Mouse (Mus musculus): ENCODE measurements around the gene Slc10a3.
"Not testable (repeated sequence)": the region's sequence is repeated elsewhere in the genome, so short reads cannot be mapped to it uniquely, and the experiment has no call there.

Slc10a3 gene

DNA sequence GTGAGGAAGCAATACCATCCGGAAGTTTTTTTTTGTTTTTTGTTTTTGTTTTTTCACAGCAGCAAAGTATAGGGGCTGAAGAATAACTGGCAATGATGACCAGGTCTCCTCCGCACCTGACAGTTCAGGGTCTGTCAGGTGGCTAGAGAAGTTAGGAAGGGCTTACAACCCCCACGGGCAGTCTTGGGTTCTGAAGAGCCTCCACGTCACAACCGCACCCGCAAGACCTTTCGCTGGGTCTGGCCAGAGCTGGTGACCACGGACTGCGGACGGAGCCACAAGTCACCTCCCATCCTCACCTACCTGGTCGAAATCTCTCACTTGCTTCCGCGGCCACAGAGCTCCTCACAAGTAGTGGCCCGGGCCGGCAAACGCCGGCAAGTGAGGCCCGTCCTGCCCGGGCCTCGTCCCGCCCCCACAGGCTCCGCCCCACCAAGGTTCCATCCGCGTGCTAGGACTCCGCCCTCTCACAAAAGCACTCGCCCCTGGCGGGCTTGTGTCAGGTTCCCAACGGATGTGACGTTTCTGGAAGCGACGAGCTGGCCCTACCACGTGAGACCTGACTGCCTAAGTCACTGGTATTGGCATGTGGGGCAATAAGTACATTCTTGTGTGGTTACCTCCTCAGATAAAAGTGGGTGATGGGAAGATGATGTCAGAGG is at the start of gene Slc10a3, which contains the start of gene Ubl4a:
Gene Slc10a3, minus strand, starts transcription at position 462 of the 662 bp plus-strand sequence.
Gene Ubl4a, minus strand, starts transcription at position 331 of the 662 bp plus-strand sequence.
- in situ Hi-C loops (cut with MboI): no loop called here

- in situ Hi-C loops (cut with MboI): loop anchor here (5.0 to 25.0 kb wide), 2 partner anchors 291 to 626 kb away; partner anchors contain the start of genes Idh3g and Ssr4
These were observed 40.2 kb upstream of the Slc10a3 start for GRCm38 (mm10) chrX:74413377-74413776.

GRCm38 (mm10) chrX:74408340-74408739 is 35.2 kb upstream of the Slc10a3 start:
- in situ Hi-C loops (cut with MboI): loop anchor here (25.0 kb wide), 1 partner anchor 621 kb away; the partner anchor contains the start of genes Idh3g and Ssr4

- in situ Hi-C loops (cut with MboI): loop anchor here (25.0 kb wide), 1 partner anchor 613 kb away; the partner anchor contains the start of genes Idh3g and Ssr4
These were observed 27.0 kb upstream of the Slc10a3 start for GRCm38 (mm10) chrX:74400136-74400535.

- in situ Hi-C loops (cut with MboI): loop anchor here (10.0 kb wide), 1 partner anchor 148 kb away; the partner anchor contains the start of gene Flna
These were observed 19.6 kb upstream of the Slc10a3 start, which contains the start of the genes Fam3a and Ikbkg for GRCm38 (mm10) chrX:74392535-74393443. Gene Fam3a, minus strand, starts transcription at chrX:74393272. Gene Ikbkg, plus strand, starts transcription at chrX:74393290.

- in situ Hi-C loops (cut with MboI): no loop called here
These were observed 15.0 kb upstream of the Slc10a3 start for GRCm38 (mm10) chrX:74388153-74388552.

- in situ Hi-C loops (cut with MboI): no loop called here
These were observed 11.3 kb upstream of the Slc10a3 start for GRCm38 (mm10) chrX:74384451-74384850.

- in situ Hi-C loops (cut with MboI): no loop called here
These were observed 4.8 kb downstream of the Slc10a3 start for GRCm38 (mm10) chrX:74368209-74368909.

DNA sequence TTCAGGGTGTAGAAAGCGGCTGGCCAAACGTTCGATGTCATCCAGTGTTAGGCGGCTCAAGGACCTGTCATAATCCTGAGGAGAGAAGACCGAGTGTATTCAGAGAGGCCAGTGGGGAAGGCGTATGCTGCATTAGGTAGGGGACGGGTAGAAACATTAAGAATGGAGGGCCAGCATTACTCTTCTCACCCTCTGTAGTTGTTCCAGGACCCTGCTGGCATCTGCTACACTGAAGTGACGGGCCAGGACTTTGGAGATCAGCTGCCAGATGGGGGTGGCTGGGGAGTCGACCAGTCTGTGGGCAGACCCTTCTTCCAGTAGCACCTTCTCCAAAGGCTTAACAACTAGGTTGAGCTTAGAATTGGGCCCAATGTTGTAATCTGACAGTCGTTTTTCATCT is 5.6 kb downstream of the Slc10a3 start:
- in situ Hi-C loops (cut with MboI): no loop called here

DNA sequence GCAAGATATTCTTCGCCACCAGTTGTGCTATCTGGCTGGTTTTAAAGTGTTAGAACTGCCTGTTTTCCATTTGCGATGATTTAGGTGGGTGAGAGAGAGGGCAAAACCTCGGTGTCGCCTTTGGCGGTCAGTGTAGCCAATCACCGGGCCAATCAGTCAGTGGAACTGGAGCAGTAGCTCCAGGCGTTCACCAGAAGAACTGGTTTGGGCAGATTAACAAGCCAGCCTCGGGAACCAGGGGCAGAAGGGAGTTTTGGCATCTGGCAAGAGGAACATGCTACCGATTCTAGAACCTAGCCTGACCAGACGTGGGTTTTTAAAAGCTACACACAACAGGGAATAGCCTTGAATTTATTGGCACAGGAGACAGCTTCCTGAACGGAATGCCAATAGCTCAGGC is 14.0 kb downstream of the Slc10a3 start:
- in situ Hi-C loops (cut with MboI): no loop called here

GRCm38 (mm10) chrX:74357069-74357468 is 16.1 kb downstream of the Slc10a3 start:
- in situ Hi-C loops (cut with MboI): not testable (repeated sequence)

DNA sequence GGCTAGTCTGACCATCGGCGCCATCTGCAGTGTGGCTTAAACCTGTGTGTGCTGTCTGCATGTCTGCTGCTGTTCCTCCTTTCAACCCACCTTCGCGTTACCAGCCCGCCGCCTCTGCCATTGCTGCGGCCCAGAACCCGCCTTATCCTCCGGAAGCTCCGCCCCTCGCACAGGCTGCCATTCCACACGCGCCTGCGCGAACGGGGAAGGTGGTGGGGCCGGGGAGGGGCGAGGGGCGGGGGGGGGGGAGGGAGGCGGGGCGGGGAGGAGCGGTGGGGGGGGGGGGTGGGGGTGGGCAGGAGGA is 19.7 kb downstream of the Slc10a3 start, which contains the start of gene Lage3:
Gene Lage3, minus strand, starts transcription at position 152 of the 304 bp plus-strand sequence.
- in situ Hi-C loops (cut with MboI): no loop called here

DNA sequence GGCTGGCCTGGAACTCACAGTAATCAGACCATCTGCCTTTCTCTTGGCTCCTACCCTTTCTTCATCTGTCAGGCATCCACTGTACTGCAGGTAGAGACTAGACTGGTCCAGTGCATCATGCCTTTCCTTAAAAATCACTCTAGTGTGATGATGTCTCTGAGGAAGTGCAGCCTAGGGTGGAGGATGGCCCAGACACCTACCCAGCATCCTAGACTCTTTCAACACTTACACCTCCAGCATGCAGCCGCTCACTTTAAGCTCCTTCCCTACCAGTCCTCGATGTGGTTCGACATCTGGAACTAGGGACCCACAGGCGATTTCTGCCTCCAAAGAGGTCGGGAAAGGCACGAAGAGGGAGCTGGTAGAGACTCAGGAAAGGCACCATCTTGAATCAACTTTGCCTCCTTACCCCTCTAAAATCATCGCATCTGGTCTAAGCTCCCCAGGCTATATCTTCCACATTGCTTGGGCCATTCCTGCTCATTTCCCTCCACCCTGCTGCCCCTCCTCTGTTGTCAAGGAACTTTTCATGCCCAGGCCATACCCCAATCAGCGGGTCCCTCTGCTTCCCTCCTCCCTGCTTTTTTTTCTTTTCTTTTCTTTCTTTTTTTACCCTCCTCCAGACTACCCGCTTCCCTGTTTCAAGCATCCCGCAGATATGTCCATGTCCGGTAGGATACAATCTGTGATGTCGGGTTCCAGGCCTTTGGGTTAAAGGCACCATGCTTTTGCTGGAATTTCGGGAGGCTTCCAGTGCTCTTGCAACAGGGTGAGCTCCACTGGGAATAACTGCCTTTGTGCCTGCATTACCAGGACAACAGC is 20.3 kb downstream of the Slc10a3 start:
- in situ Hi-C loops (cut with MboI): no loop called here

DNA sequence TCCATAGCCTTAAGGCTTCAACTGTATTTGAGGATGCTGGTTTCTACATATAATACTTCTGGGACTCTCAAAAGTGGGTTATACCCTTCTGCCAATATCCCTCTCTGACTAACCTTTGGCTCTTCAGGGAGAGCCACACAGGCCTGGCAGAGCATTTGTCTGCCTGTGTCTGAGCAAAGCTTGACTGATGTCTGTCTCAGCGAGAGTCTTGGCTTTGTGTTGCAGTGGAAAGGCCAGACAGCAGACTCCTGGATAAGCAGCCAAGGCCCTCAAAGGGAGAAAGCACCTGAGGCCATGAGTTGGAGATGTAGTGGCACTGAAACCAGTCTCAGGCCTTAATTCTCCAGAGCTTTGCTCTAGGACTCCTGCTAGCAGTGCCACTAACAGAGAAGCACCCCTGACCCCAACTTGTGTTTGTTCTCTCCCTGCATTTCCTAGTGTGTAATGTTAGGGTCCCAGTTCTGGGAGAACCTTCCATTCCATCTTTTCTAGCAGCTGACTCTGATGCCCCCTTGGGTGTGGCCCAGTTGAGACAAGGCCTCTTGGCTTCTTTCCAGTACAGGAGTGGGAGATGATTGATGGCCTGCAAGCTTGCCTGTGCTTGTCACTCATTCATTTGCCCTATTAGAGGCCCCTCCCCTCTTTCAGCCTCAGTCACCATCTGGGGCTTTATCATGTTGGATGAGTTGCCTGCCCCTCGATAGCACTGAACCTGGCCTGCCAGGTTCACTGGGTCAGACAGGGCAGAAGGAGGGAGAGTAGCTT is 42.8 kb downstream of the Slc10a3 start:
- in situ Hi-C loops (cut with MboI): no loop called here

DNA sequence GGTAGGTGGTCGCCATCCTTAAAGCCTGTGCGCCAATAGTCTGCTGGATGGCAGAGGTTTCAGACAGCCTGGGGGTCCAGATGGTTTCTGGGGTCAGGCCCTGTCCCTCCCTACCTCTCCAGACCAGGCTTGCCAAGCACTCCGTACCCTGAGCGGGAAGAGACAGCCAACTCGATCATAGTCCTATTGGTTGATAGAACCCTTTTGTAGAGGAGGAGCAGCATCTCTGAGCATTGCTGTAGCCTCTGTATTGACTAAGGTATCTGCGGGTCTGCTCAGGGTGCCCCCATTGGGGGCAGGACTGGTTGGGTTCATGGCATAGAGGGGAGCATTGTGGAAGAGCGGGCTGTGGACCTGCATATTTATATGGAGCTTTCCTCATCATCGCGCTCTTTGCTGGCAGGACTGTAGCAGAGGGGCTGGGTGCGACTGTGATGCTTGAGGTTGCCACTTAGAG is 43.9 kb downstream of the Slc10a3 start:
- in situ Hi-C loops (cut with MboI): no loop called here

DNA sequence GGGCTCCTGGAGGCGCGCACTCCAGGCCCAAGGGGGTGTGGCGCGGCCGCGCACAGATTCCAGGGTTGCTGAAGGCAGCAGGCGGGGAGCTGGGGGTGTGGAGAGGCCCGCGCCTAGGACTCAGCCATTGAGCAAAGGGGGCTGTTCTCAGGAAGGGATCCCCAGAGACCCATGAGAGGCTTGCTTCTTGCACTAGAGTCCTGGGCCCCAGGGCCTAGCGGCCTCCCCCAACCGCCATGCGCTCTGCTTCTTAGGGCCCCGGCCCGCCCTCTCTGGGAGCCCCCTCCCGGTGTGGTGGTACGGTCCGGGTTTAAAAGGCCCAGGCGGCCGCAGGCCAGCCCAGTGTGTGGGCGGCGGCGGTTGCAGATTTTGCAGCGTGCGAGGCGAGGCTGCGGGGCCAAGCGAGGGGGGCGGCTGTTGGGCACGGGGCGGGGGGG is 44.4 kb downstream of the Slc10a3 start, which contains the start of gene Plxna3:
Gene Plxna3, plus strand, starts transcription at position 342 of the 437 bp plus-strand sequence.
- in situ Hi-C loops (cut with MboI): no loop called here

Measured in mature B cell (primary cell).